In genomic region chr10:81193991-81194774, GRCm38 (mm10) we compare ENCODE assay signal across 9 mouse cellular contexts. TPM values are rescaled to one million over a fixed set of nuclear protein-coding genes. Genes with fewer than 3 reads are reported as not detected.
A peak's percentile ranks its signal among the peaks of the same experiment; 100 is the strongest.
DNase-seq lines count a peak whose midpoint lies in the region; ATAC-seq and TF ChIP-seq lines count a peak whose summit lies in the region.
"Had no signal": no experiment of that assay in that cellular context is flagged by ENCODE, and none has a peak within 500 bp of the region (broad histone marks: within the 10 kb centered on the region; RNA-seq: fewer than 3 reads in every experiment).

No protein-coding gene starts in this region.

- H3K4me2 ChIP-seq in lung, embryonic 14.5 days, result peak overlapping the region; percentile 25; the same call in 1 of the 2 replicates

- peaks cover 22% of the 10 kb centered on the region for H3K36me3 ChIP-seq in lung, embryonic 14.5 days (ENCODE audit: insufficient read depth)

- TF ChIP-seq CTCF in lung, embryonic 14.5 days (IDR thresholded peaks at IDR 0.05; ENCODE audit: low read depth), result no peak

- H3K4me1 ChIP-seq in lung, embryonic 14.5 days (ENCODE audit: insufficient read depth), result 0 out of 2 replicates have a peak, but pooled peaks cover 4% of the 10 kb centered on the region

- DNase-seq in cerebellum, adult 8-10 months, result peak; percentile 49
- DNase-seq in cerebellum, adult 11 months, result no peak
- DNase-seq in spleen, adult 18-20 months, result peak; percentile 51 to 60
- no peak for DNase-seq in spleen, postnatal 4 days (ENCODE audit: low spot score in 2 of 2)
- DNase-seq in heart, postnatal 14 days, result peak; percentile 64 to 77
- DNase-seq in lung, embryonic 14.5 days, result peak; percentile 55
- peak; percentile 74 for DNase-seq in testis, postnatal 10 days (ENCODE audit: low spot score)
- no peak for DNase-seq in right cerebral cortex, postnatal 4 days

- peak overlapping the region; percentile 71 for H3K27ac ChIP-seq in lung, embryonic 14.5 days (ENCODE audit: low read depth)

- WGBS in lung, embryonic 14.5 days, result 12% methylated on average over 37 of the region's 37 CpGs

- H3K27me3 ChIP-seq in lung, embryonic 14.5 days (ENCODE audit: insufficient read depth, low read length), result peaks cover 30% of the 10 kb centered on the region

- peak overlapping the region; percentile 13; the same call in 1 of the 2 replicates for H3K4me3 ChIP-seq in lung, embryonic 14.5 days (ENCODE audit: low read depth, low read length)

- no peaks in the 10 kb centered on the region for H3K9me3 ChIP-seq in lung, embryonic 14.5 days (ENCODE audit: low read depth, low read length)

- intact Hi-C loops in heart, postnatal 14 days (cut with DNase I), result no loop called here

- no peak for ATAC-seq in lung, embryonic 14.5 days (ENCODE audit: insufficient read depth)

- peak overlapping the region; percentile 10; the same call in 1 of the 2 replicates for H3K9ac ChIP-seq in lung, embryonic 14.5 days

RNA-seq across cellular contexts. Expression of gene Nmrk2, which starts 7.7 kb away (rescaled TPM):
- total RNA-seq in heart, postnatal 14 days (2021), result 1 to 10 TPM; 3.6 to 9.8 TPM
- polyA plus RNA-seq in lung, embryonic 14.5 days (2014; fragmentation: Nextera tagmentation; extraction: Ambion mirVana), result 0.23 TPM in 1 of 2 replicates, not detected in the other
- polyA plus RNA-seq: embryonic facial prominence, embryonic 11.5 days had no signal

RNA-seq across cellular contexts. Expression of gene 4930442H23Rik, which starts 10.5 kb away (rescaled TPM):
- not detected for total RNA-seq in heart, postnatal 14 days (2021)
- polyA plus RNA-seq in lung, embryonic 14.5 days (2014; fragmentation: Nextera tagmentation; extraction: Ambion mirVana), result not detected in 2 replicates
- polyA plus RNA-seq: embryonic facial prominence, embryonic 11.5 days had no signal

RNA-seq across cellular contexts. Expression of gene Dapk3, which starts 11.4 kb away (rescaled TPM):
- total RNA-seq in heart, postnatal 14 days (2021), result 10 to 100 TPM; 28.4 to 29.2 TPM
- 52.6 and 55.8 TPM in 2 replicates for polyA plus RNA-seq in lung, embryonic 14.5 days (2014; fragmentation: Nextera tagmentation; extraction: Ambion mirVana)

RNA-seq across cellular contexts. Expression of gene Eef2, which starts 17.8 kb away (rescaled TPM):
- 1,000 to 10,000 TPM; 1,113 to 1,165 TPM for total RNA-seq in heart, postnatal 14 days (2021)
- polyA plus RNA-seq in lung, embryonic 14.5 days (2014; fragmentation: Nextera tagmentation; extraction: Ambion mirVana), result 481 and 493 TPM in 2 replicates

RNA-seq across cellular contexts. Expression of gene Pias4, which starts 26.5 kb away (rescaled TPM):
- 10 to 100 TPM; 15.2 to 18.3 TPM for total RNA-seq in heart, postnatal 14 days (2021)
- 38.7 and 47.9 TPM in 2 replicates for polyA plus RNA-seq in lung, embryonic 14.5 days (2014; fragmentation: Nextera tagmentation; extraction: Ambion mirVana)

Comparison
In these comparisons a context has a peak if more than half of its experiments do, and no peak if none do; other contexts are left out.
1. DNase-seq: peak in cerebellum, adult 8-10 months (single experiment), spleen, adult 18-20 months (2 of 2), heart, postnatal 14 days (2 of 2), lung, embryonic 14.5 days (single experiment) and testis, postnatal 10 days (single experiment); none in cerebellum, adult 11 months (single experiment), spleen, postnatal 4 days (0 of 2) and right cerebral cortex, postnatal 4 days (single experiment).